Mouse (Mus musculus): ENCODE measurements around the gene Lrrc14b. TPM values are rescaled to one million over a fixed set of nuclear protein-coding genes. Genes with fewer than 3 reads are reported as not detected.
A peak's percentile ranks its signal among the peaks of the same experiment; 100 is the strongest.

Gene Lrrc14b
- total RNA-seq (2022) = under 1 TPM in 2 of 4 experiments, not detected in 2; 0.41 to 0.43 TPM

DNA sequence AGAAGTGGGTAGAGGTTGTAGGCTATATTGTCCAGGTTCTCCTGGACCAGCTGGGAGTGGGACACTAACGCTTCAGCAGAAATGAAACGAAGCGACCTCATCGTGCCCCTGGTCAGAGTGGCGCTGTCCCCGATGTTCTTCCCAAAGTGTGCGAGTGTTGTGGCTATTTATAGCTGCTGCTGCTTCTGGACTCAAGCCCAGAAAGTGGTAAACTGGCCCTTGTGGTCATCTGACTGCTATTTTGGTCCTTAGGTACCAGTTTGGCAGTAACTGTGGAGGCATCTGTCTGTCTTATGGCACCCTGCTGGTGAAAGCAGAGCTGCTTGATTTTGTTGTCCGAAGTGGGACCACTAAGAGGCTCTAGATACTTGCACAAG, at the start of gene Lrrc14b:
Gene Lrrc14b, minus strand, starts transcription at position 147 of the 377 bp plus-strand sequence.
- no peak for DNase-seq (ENCODE audit: low spot score in 2 of 2)

DNA sequence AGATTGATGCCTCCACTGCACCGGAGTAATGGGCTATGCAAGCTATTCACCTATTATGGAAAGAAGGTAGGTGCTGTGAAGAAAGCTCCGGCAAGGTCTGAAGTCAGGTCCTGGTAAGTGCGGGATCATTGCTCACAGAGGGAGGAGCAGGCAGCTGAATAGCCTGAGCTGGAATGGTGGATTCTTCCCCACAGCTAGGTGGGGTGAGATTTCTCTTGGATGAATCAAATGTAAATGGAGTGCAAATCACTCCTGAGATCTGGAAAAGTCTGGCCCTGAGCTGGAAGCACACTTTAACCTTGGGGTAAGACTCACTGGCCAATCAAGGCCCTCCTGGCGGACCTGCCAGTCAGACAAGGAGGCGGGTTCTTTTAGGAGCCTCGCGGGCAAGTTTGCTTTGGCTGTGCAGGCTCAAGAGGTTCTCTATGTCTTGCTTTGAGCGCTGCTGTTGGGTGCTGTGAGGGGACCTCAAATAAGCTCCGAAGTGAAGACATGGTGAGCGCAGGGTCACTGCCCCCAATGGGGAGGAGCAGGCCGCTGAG, 35.6 kb upstream of the Lrrc14b start, which contains the start of gene Ftl1-ps1:
Gene Ftl1-ps1, plus strand, starts transcription at position 397 of the 542 bp plus-strand sequence.
- no peak for DNase-seq (ENCODE audit: low spot score in 2 of 2)

DNA sequence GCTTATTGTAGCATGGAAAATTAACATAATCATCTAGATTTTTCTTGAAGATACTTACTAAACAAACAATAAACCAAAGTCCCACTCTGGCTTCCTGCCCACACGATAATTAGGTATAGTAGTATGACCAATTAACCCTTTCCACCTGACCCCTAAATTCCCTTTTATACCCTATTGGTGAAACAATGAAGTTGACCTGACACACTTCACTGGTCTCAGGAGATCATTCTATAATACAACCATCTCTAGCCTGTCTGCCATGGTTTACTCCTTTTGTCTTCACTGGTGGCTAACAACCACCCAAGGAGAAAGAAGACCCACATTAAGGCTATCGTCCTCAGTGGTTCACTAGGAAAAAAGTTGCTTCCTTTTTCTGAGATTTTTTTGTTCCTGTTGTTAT, 27.4 kb upstream of the Lrrc14b start:
- no peak for DNase-seq (ENCODE audit: low spot score in 2 of 2)

DNA sequence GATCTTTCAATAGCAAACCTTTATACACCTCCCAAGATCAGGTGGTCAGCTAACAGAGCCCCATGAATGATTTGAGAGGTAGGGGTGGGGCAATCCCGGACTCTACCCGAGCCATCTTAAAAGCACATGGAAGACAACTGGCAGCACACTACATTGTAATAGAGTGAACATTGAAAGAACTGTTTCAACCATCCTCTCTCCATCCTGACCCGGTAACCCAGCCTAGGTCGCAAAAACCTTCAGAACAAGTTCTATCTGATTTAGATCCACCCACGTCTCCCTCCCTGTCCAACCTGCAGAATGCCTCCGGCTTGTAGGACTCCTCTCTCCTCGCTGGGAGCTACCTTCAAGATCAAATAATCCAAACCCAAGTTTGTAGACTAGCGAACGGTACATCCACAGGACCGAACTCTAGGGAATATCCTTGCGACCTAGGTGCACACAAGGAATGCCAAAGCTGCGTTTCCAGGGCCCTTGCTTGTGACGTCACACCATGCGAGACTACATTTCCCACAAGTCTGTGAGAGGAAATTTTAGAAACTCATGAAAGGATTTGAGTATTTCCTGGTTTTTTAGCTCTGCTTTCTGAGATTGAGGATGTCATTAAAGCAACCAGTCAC, 26.7 kb upstream of the Lrrc14b start, which contains the start of gene Zfp72:
Gene Zfp72, minus strand, starts transcription at position 466 of the 620 bp plus-strand sequence.
- peak; percentile 74 to 79 for DNase-seq (ENCODE audit: low spot score in 2 of 2)

DNA sequence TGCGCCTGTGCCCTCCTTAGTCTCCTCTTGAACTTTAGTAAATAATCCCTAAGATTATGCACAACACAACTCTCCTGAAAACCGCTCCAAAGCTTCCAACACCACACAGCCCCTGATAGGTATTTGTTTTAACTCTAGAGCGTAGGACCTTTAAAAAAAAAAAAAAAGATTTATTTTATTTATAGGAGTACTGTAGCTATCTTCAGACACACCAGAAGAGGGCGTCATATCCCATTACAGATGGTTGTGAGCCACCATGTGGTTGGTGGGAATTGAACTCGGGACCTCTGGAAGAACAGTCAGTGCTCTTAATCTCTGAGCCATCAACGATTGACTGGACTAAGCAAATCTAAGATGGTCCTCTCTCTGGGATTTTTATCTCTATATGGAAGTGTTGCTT, 25.9 kb upstream of the Lrrc14b start:
- no peak for DNase-seq (ENCODE audit: low spot score in 2 of 2)

DNA sequence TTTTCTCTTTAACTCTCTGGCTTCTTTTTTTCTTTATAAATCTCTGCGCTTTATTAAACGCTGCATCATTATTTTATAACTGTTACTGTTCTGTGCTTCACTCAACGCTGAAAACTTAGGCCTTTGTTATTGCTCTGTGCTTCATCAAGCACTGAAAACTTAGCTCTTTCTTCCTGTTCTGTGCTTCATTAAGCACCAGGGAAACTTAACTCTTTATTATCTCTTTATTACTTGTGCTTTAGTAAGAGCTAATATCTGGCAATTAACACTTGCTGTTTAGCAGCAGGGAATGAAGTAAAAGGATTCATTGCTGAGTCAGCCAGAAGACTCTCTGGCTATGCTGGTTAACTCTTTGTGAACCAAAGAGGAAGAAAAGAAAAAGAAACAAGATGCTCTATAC, 18.5 kb upstream of the Lrrc14b start:
- DNase-seq (ENCODE audit: low spot score in 2 of 2) = no peak

DNA sequence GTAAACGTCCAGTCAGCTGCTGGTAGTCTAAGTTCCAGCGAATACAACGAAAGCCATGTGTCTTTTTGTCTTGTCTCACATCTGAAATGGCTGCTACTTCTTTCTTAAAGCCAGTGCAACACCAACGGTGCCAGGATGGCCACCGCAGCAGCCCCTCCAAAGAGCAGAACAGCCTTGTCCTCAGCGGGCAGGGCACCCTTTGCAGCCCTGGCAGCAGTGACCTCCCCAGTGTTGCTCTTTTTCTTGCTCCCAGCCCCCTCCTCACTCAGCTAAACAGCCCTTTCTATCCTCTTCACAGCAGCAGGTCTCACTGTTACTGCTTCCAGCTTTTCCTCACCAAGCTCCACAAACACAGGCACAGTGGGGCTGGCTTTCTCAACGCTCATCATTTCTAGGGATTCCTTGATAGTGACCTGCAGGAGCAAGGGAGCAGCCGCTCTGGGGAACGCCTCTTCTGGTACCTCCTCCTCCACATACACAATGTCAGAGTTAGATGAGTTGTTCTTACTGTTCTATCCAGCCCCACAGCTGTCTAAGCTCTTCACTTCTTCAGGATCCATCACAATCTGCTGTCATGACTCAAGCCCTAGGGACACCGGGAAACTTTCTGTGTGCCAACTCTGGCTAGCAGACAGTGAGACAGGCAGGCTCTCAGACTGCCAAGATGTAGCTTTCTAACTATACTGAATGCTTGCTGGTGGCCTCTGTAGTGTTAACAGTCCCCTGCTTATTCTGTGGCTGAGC, 17.9 kb upstream of the Lrrc14b start:
- DNase-seq (ENCODE audit: low spot score in 2 of 2) = no peak

DNA sequence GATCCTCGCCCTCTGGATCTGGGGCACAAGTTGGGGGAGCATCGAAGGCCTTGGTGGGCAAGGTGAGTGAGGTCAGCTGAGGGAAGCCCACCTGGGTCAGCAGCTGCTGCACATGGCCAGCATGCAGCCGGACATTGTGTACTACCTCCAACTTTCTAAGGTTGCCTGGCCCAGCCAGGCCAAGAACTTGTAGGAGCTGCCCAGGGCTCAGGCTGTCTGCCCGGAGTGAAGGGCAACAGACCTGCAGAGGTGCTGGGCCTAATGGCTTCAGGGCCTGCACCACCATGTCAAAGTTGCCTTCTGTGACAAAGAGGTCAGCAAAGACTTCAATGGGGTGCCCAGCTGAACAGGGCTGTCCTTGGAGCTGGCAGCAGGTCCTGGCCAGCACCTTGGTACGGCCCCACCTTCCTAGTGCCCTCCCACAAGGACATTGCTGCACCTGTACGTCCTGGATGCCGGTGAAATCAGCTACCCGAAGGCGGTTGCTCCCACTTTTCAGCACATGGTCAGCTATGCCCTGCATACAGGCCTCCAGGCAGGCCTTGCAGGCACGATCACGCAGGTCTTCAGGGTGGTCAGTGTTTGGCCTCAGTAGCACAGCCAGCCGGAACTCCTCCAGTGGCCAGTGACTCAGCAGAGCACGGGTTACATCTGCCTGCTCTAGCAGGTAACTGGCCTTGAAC, 488 bp downstream of the Lrrc14b start:
- DNase-seq (ENCODE audit: low spot score in 2 of 2) = no peak

DNA sequence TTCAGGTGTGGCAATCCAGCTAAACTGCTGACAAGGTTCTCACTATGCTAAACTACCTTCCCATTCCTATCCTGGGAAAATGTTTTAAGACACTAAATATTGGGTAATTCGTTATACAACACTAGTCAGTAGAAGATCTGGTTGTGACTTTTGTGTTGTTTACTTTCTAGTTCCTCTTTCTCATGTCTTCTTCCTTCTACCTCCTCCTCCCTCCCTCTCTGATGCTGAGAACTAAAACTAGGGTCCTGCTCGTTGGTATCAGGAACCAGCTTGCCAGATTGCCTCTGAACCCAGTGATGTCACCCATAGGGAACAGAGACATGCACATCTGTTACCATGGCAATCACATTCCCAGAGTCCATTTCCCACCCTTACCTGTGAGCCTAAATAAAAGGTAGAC, 1.6 kb downstream of the Lrrc14b start:
- no peak for DNase-seq (ENCODE audit: low spot score in 2 of 2)

DNA sequence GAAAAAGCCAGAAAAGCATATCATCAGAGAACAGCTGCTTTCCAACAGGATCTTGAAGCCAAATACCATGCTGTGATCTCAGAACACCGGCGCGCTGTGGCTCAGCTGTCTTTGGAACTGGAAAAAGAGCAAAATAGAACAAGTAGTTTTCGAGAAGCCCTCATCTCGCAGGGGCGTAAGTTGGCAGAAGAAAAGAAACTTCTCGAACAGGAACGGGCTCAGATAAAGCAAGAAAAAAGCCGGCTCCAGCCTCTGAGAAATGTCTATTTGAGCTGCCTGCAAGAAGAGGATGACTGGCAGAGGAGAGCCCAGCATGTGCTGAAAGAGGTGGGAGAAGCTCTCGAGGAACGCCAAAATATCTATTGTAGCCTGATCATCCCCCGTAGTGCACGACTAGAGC, 7.3 kb downstream of the Lrrc14b start:
- no peak for DNase-seq (ENCODE audit: low spot score in 2 of 2)

DNA sequence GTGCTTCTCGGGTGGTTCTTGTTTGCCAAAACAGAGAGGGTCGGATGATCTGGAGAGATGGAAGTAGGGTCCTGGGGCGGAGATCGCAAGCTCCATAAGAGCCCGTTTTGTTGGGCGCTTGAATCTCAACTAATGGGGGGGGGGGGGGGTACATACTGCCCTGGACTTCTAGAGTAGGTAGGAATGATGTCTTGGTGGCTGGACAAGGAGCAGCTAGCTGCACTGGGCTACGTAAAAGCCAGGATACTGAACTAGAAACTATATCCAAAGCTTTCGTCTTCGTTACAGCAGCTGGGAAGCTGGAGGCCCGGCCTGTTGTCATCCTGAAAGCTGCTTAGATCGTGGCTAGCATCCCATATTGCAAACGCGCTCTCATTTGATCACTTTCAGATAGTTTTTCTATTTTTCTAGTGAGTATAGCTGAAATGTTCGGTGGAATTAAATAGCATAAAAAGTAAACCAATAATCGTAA, 13.3 kb downstream of the Lrrc14b start:
- no peak for DNase-seq (ENCODE audit: low spot score in 2 of 2)

DNA sequence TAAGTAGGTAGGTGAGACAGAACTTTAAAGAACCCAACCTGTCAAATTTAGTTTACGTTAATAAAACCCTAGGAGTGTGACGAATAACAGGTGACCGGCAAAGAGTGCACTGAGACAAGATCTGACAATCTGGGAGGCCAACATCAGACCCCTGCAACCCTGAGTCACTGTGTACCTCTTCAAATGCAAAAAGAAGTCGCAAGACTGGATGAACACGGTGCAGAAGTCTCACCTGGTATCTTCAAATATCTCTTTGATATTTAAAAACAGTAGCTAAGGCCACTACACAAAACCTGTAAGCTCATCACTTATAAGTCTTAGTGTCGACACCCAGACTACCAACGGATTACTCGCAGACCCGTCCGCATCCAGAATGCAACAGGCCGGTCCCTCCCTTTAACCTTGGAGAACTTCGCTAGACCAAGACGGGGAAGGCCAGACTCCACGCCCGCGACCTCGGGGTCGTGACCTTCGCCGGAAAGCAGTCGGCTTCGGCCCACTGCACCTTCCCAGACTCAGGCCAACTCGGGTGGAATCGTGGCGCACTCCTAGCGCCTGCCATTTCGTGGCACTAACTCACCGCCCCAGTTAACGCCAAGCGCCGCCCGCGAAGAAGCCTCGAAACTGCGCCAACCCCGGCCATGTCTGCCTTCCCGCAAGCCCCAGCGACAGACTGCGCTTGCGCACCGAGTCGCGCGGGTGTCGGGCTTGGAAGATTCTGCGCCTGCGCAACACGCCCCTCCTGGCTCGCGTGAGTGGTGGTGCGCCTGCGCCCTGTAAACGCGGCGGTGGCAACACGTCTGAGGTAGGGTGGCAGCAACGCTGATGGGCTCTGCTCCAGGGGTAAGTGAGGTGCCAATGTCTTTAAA, 14.0 kb downstream of the Lrrc14b start, which contains the start of the genes Sdha and Ccdc127:
Gene Sdha, minus strand, starts transcription at position 715 of the 869 bp plus-strand sequence.
Gene Ccdc127, plus strand, starts transcription at position 744 of the 869 bp plus-strand sequence.
- DNase-seq (ENCODE audit: low spot score in 2 of 2) = peak; percentile 92 to 96

DNA sequence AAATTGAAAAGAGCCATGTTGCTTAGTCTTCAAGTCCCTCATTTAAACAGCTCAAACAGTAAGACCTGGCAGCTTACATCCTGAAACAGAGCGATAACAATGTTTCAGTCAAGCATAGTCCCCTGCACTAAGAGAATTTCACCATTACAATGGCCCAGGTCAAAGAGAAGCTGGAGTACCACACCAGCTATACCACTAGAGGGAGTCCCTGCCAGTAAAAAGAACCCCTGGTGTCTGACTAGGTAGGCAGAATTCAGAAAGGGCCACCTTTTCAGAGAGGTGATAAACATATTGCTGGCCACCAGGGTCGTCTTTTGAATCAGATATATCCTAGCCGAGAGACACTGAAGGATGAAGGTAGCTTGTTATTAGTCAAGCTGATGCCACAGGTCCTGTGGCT, 22.8 kb downstream of the Lrrc14b start:
- DNase-seq (ENCODE audit: low spot score in 2 of 2) = no peak

DNA sequence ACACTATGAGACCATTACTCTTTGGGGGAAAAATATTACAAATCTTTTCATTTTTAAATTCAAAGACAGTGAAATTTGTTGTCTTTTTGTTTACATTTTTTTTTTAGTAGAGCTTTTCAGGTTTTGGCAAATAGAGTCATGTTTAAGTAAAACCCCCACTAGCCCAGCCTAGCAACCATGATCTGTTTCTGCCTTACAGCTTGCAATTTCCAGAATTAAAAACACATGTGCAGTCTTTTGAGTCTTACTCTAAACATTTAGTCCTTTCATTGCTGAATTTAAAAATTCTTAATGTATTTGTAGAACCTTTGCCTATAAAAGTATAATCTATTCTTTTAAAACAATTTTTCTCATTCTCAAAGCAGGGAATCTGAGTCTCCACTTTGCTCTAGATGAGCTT, 34.5 kb downstream of the Lrrc14b start:
- DNase-seq (ENCODE audit: low spot score in 2 of 2) = no peak

DNA sequence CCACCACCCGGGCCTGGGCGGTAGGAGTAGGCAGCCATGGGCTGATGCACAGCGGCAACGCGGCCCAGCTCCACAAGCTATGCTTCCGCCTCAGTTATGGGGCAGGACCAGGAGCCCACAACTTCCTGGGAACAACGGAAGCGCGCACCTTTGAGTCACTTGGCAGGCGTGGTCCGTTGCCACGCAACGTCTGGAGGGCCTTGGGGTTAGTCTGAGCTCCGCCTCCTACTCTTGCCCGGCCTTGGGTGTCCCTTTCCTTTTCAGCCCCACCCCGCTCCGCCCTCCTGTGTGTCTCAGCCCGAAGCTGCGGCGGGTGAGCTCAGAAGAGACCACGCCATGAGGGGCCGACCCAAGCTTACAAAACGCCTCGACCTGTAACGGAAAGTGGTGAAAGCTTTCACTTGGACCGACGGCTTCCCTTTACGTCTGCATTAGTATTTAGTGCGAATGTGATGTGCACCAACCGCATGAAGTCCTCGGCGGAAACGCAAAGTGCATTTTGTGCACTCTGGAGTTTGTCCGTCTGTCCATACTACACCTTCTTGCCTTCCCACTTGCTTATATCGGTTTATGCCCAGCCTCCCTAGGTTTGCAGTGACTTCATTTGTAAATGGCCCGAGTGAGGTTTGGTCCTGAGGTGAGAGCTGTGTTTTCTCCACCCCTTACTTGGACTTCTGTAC, 46.5 kb downstream of the Lrrc14b start, which contains the start of gene Pdcd6:
Gene Pdcd6, minus strand, starts transcription at position 411 of the 680 bp plus-strand sequence.
- DNase-seq (ENCODE audit: low spot score in 2 of 2) = peak; percentile 85 to 90

DNA sequence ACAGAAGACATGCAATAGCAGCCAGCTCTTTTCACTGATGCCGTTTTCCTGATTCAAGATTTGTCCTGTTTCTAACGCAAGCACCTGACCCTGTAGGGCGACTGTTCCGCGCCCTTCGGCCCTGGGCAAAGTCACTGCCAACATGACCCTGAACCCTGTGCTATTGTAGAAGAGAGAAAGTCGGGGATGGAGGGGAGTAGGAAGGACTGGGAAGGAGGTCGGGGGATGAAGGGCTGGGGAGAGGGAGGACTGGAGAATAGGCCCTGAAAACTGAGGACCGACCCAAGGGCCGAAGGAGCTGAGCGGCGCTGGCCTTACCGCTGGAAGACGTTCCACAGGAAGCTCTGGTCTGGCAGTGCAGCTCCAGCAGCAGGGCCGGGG, 47.0 kb downstream of the Lrrc14b start:
- DNase-seq (ENCODE audit: low spot score in 2 of 2) = no peak

DNA sequence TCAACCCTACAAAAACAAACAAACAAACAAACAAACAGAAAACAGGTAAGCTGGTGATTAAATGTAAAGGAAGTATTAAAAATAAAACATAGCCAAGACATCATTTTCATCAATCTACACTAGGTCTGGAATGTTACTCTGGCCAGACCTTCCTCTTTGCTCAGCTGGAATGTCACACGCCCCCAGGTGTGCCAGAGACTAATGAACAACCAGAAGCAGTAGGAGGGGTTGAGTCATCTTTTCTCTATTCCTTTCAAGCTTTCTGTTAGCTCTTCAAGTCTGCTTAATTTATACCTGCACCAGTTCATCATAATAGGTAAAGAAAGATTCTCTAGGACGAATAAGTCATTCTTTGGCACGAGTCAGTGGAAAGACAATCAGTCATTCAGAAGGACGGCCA, 47.4 kb downstream of the Lrrc14b start:
- no peak for DNase-seq (ENCODE audit: low spot score in 2 of 2)

DNA sequence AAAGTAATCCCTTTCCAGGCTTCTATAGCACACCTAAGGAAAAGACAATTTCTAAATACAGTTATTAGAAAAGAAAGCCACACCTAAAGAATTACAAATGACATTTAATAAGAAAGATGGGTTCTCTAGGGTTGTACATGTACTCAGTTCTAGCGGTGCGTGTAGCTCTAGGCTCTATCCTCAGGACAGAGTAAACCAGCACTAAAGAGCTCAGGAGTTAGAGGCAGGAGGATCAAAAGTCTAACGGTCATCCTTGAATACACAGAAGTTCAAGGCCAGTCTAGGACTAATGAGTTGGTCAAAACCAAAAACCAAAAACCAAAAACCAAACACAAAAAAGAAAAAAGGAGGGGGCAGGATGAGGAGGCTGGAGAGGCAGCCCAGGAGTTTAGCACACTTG, 49.2 kb downstream of the Lrrc14b start:
- DNase-seq (ENCODE audit: low spot score in 2 of 2) = no peak

All from layer of hippocampus, adult 8-10 months (tissue).